Mouse (Mus musculus) stomach, embryonic 15.5 days (tissue): ENCODE measurements around the gene 4930595D18Rik. TPM values are rescaled to one million over a fixed set of nuclear protein-coding genes. Genes with fewer than 3 reads are reported as not detected.

Experiments
- ATAC-seq: fragments of 200-750 bp; cut with Nextera tagmentation; 2 replicates; pipeline ENCODE4 v1.8.0; 2017; ENCODE audit warnings: low read depth, moderate number of reproducible peaks, moderate TSS enrichment; ENCODE audit not compliant: insufficient read depth, low FRiP score
- H3K27ac ChIP-seq: fragments of 300-500 bp; sonication (generic); 2 replicates; pipeline ENCODE4 v1.5.1; 2015; ENCODE audit warnings: mild to moderate bottlenecking, inconsistent platforms
- H3K27me3 ChIP-seq: fragments of 300-500 bp; sonication (generic); replicated peaks from 2 replicates; pipeline ENCODE4 v1.6.1; 2015; ENCODE audit warnings: inconsistent platforms
- H3K36me3 ChIP-seq: fragments of 300-500 bp; sonication (generic); 2 replicates; pipeline ENCODE4 v1.6.1; 2015; ENCODE audit warnings: inconsistent platforms
- H3K4me1 ChIP-seq: fragments of 300-500 bp; sonication (generic); 2 replicates; pipeline ENCODE4 v1.6.1; 2015; ENCODE audit warnings: inconsistent platforms
- H3K4me2 ChIP-seq: fragments of 300-500 bp; sonication (generic); 2 replicates; pipeline ENCODE4 v1.6.1; 2015; ENCODE audit warnings: mild to moderate bottlenecking, inconsistent platforms
- H3K4me3 ChIP-seq: fragments of 300-500 bp; sonication (generic); replicated peaks from 2 replicates; pipeline ENCODE4 v1.5.1; 2015; ENCODE audit warnings: inconsistent platforms
- H3K9ac ChIP-seq: fragments of 300-500 bp; sonication (generic); 2 replicates; pipeline ENCODE4 v1.6.1; 2015; ENCODE audit warnings: inconsistent platforms
- H3K9me3 ChIP-seq: fragments of 300-500 bp; sonication (generic); 2 replicates; pipeline ENCODE4 v1.6.1; 2016; ENCODE audit warnings: inconsistent platforms
- WGBS: fragments of 180-500 bp; shearing (Covaris S2); methylation state at CpG from one replicate; pipeline ENCODE4 v1.1.7; 2015; 5-methylcytosine and 5-hydroxymethylcytosine counted together
- polyA plus RNA-seq: library from polyadenylated mRNA; unstranded; fragments of >200 nt; fragmentation: Nextera tagmentation; extraction: Ambion mirVana; gene quantifications from 2 replicates; pipeline ENCODE4 v1.2.1, GENCODE M21; 2015

The 4930595D18Rik gene
- polyA plus RNA-seq, 1 experiment from 2014 or later, result not detected

- H3K27me3 ChIP-seq, result no peaks in the 10 kb centered on the region
- no peaks in the 10 kb centered on the region for H3K36me3 ChIP-seq
- WGBS, result 70% methylated on average over 5 of the region's 5 CpGs
- H3K9me3 ChIP-seq, result no peaks in the 10 kb centered on the region
- no peaks in the 10 kb centered on the region for H3K4me1 ChIP-seq
- H3K4me2 ChIP-seq, result no peak overlapping the region
- no peak overlapping the region for H3K4me3 ChIP-seq
- no peak overlapping the region for H3K27ac ChIP-seq
- ATAC-seq, result peak; percentile 45; the same call in 1 of the 2 replicates
- no peak overlapping the region for H3K9ac ChIP-seq
Measured at GRCm38 (mm10) chr12:111151422-111152156, 32.7 kb downstream of the 4930595D18Rik start.

- H3K4me2 ChIP-seq, result peak overlapping the region; percentile 24; the same call in 1 of the 2 replicates
Measured at GRCm38 (mm10) chr12:111150236-111150596, 34.1 kb downstream of the 4930595D18Rik start.

GRCm38 (mm10) chr12:111149495-111150235 lies 34.6 kb downstream of the 4930595D18Rik start:
- Histone ChIP-seq H3K27me3 (no peaks in the 10 kb centered on the region), H3K9ac (no peak overlapping the region), H3K27ac (no peak overlapping the region), H3K4me1 (peaks cover 8% of the 10 kb centered on the region; the same call in 1 of the 2 replicates), H3K36me3 (no peaks in the 10 kb centered on the region), H3K4me3 (no peak overlapping the region), H3K9me3 (no peaks in the 10 kb centered on the region), H3K4me2 (peak overlapping the region; percentile 24; the same call in 1 of the 2 replicates)
- ATAC-seq, result no peak
- 54% methylated on average over 17 of the region's 17 CpGs for WGBS

More at GRCm38 (mm10) chr12:111150236-111150596, 34.1 kb downstream of the 4930595D18Rik start:
- H3K9ac ChIP-seq, result no peak overlapping the region
- no peak; the same call in 1 of the 2 replicates for ATAC-seq
- H3K36me3 ChIP-seq, result no peaks in the 10 kb centered on the region
- H3K4me1 ChIP-seq, result peaks cover 4% of the 10 kb centered on the region; the same call in 1 of the 2 replicates
- H3K27ac ChIP-seq, result no peak overlapping the region
- H3K27me3 ChIP-seq, result no peaks in the 10 kb centered on the region
- WGBS, result 6% methylated on average over 6 of the region's 6 CpGs
- no peak overlapping the region for H3K4me3 ChIP-seq
- H3K9me3 ChIP-seq, result no peaks in the 10 kb centered on the region

DNA sequence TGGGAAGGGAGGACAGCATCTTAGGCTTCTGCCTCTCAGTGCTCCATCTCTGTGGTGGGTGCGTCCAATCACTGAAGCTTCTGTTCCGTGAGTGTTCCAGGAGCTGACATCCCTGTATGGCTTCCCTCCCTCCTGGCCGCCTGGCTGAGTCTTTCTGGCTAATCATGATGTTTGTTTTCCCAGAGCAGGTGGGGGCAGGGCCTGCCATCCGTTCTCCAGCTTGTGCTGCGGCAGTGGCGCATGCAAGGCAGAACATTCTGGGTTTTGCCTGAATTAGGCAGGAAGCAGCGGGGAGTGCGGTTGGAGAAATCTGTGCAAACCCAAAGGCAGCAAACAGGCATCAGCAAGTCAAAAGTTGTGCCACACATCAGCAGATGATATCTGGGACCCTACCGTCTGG lies 39.0 kb downstream of the 4930595D18Rik start:
- Histone ChIP-seq H3K9me3 (no peaks in the 10 kb centered on the region), H3K9ac (no peak overlapping the region), H3K4me1 (peaks cover 23% of the 10 kb centered on the region; the same call in 1 of the 2 replicates), H3K4me3 (no peak overlapping the region), H3K27ac (no peak overlapping the region), H3K36me3 (no peaks in the 10 kb centered on the region), H3K4me2 (no peak overlapping the region), H3K27me3 (no peaks in the 10 kb centered on the region)
- 0 out of 2 replicates have a peak, but pooled peaks have one; percentile 11 for ATAC-seq
- 37% methylated on average over 9 of the region's 9 CpGs for WGBS

DNA sequence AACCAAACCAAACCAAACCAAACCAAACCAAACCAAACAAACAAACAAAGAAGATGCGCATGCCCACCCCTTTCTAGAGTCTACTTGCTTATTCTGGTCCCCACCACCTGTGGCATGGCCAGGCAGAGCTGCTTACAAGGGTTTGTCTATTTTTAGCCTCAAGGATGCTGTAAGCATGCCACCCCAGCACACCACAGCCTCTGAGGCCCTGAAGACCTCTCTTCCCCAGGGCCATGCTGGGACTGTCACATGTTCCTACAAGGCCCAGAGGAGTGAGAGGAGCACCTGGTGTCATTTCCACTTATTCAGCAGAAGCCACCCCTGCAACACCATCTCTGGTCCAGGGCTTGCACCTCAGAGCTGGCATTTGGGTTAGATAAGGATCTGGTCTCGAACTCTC lies 39.7 kb downstream of the 4930595D18Rik start:
- 82% methylated on average over 2 of the region's 2 CpGs for WGBS
- Histone ChIP-seq H3K9me3 (no peaks in the 10 kb centered on the region), H3K4me1 (peaks cover 23% of the 10 kb centered on the region; the same call in 1 of the 2 replicates), H3K36me3 (no peaks in the 10 kb centered on the region), H3K27me3 (no peaks in the 10 kb centered on the region), H3K9ac (no peak overlapping the region), H3K4me2 (no peak overlapping the region), H3K27ac (no peak overlapping the region), H3K4me3 (no peak overlapping the region)
- ATAC-seq, result no peak

- ATAC-seq, result 0 out of 2 replicates have a peak, but pooled peaks have one; percentile 11
- no peak overlapping the region for H3K27ac ChIP-seq
Measured at GRCm38 (mm10) chr12:111143509-111144063, 40.7 kb downstream of the 4930595D18Rik start.

GRCm38 (mm10) chr12:111143005-111143508 lies 41.2 kb downstream of the 4930595D18Rik start:
- H3K4me3 ChIP-seq, result no peak overlapping the region
- WGBS, result 25% methylated on average over 12 of the region's 12 CpGs
- no peaks in the 10 kb centered on the region for H3K36me3 ChIP-seq
- H3K4me1 ChIP-seq, result peaks cover 23% of the 10 kb centered on the region; the same call in 1 of the 2 replicates
- peak; percentile 11; the same call in 1 of the 2 replicates for ATAC-seq
- no peaks in the 10 kb centered on the region for H3K9me3 ChIP-seq
- H3K4me2 ChIP-seq, result 0 out of 2 replicates have a peak overlapping the region, but pooled peaks have one; percentile 6
- no peak overlapping the region for H3K27ac ChIP-seq
- H3K27me3 ChIP-seq, result no peaks in the 10 kb centered on the region
- H3K9ac ChIP-seq, result no peak overlapping the region

More at GRCm38 (mm10) chr12:111143509-111144063, 40.7 kb downstream of the 4930595D18Rik start:
- 0 out of 2 replicates have a peak overlapping the region, but pooled peaks have one; percentile 6 for H3K4me2 ChIP-seq
- no peaks in the 10 kb centered on the region for H3K9me3 ChIP-seq
- WGBS, result 66% methylated on average over 16 of the region's 16 CpGs
- no peak overlapping the region for H3K4me3 ChIP-seq
- no peaks in the 10 kb centered on the region for H3K36me3 ChIP-seq
- no peaks in the 10 kb centered on the region for H3K27me3 ChIP-seq
- H3K4me1 ChIP-seq, result peaks cover 23% of the 10 kb centered on the region; the same call in 1 of the 2 replicates
- H3K9ac ChIP-seq, result no peak overlapping the region

DNA sequence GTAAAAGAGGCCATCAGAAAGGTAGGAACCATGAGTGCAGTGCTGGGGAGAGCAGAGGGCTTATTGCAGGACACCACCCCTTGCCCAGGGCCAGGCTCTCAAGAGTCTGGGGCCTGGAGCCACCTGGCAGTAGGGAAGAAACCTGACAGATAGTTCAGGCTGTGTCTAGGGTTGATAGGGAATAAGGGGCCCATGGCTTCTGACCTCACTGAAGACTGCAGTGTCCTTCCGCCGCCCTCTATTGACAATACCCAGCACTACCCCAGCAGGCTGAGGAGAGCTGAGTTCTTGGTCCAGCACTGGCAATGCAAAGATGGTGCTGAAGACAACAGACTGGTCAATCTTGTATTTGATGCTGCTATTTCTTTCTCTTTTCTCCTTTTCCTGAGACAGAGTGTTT lies 47.2 kb downstream of the 4930595D18Rik start:
- no peak overlapping the region for H3K4me3 ChIP-seq
- 54% methylated on average over 2 of the region's 2 CpGs for WGBS
- H3K9ac ChIP-seq, result no peak overlapping the region
- no peaks in the 10 kb centered on the region for H3K9me3 ChIP-seq
- H3K4me2 ChIP-seq, result no peak overlapping the region
- H3K36me3 ChIP-seq, result no peaks in the 10 kb centered on the region
- no peak for ATAC-seq
- H3K4me1 ChIP-seq, result no peaks in the 10 kb centered on the region
- no peaks in the 10 kb centered on the region for H3K27me3 ChIP-seq
- H3K27ac ChIP-seq, result no peak overlapping the region

DNA sequence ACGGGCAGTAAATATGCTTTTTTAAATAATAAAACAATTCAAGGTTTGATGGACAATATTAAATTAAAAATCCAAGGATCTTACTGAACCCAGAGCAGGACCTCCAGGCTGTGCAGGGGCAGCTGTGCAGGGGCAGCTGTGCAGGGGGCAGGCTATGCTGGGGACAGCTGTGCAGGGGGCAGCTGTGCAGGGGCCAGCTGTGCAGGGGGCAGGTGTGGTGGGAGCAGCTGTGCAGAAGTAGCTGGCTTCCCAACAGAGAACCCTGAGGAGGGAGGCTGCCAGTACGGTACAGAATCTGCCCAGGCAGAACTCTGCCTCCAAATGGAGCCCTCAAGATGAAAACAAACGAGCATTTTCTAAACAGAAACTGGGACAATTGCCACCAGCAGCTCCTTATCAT lies 48.3 kb downstream of the 4930595D18Rik start:
- 70% methylated on average over 3 of the region's 3 CpGs for WGBS
- no peak overlapping the region for H3K4me2 ChIP-seq
- no peaks in the 10 kb centered on the region for H3K36me3 ChIP-seq
- H3K4me3 ChIP-seq, result no peak overlapping the region
- H3K27me3 ChIP-seq, result no peaks in the 10 kb centered on the region
- no peak for ATAC-seq
- no peak overlapping the region for H3K27ac ChIP-seq
- no peaks in the 10 kb centered on the region for H3K9me3 ChIP-seq
- no peak overlapping the region for H3K9ac ChIP-seq
- no peaks in the 10 kb centered on the region for H3K4me1 ChIP-seq

- H3K9ac ChIP-seq, result no peak overlapping the region
- ATAC-seq, result peak; percentile 22; the same call in 1 of the 2 replicates
- no peak overlapping the region for H3K27ac ChIP-seq
- H3K36me3 ChIP-seq, result no peaks in the 10 kb centered on the region
- H3K27me3 ChIP-seq, result no peaks in the 10 kb centered on the region
- no peak overlapping the region for H3K4me2 ChIP-seq
- 65% methylated on average over 19 of the region's 19 CpGs for WGBS
- H3K4me1 ChIP-seq, result no peaks in the 10 kb centered on the region
- no peak overlapping the region for H3K4me3 ChIP-seq
- no peaks in the 10 kb centered on the region for H3K9me3 ChIP-seq
Measured at GRCm38 (mm10) chr12:111134791-111135733, 49.2 kb downstream of the 4930595D18Rik start.

DNA sequence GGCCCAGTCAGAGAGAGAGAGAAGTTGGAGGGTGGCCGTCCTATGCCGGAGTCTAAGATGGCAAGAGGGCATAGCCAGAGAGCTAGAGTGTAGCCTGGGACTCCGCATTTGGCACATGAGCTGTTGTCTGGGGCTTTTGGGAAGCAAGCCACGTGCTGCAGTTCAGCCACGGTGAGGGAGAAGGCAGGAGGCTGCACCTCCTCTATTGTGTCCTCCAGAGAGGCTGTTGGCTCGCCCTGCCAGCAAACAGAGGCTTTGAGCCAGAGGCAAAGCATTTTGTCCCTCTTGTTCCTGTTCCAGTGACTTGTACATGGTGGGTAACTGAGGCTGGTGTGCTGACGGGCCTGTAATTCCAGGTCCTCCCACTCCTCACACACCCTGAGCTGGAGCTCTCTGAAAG lies 50.1 kb downstream of the 4930595D18Rik start:
- Histone ChIP-seq H3K9me3 (no peaks in the 10 kb centered on the region), H3K4me3 (no peak overlapping the region), H3K36me3 (no peaks in the 10 kb centered on the region), H3K27me3 (no peaks in the 10 kb centered on the region), H3K4me1 (no peaks in the 10 kb centered on the region), H3K27ac (no peak overlapping the region), H3K4me2 (no peak overlapping the region), H3K9ac (no peak overlapping the region)
- no peak for ATAC-seq
- WGBS, result 84% methylated on average over 7 of the region's 7 CpGs
